8 mouse cellular contexts compared by ENCODE assay signal in the genomic region with DNA sequence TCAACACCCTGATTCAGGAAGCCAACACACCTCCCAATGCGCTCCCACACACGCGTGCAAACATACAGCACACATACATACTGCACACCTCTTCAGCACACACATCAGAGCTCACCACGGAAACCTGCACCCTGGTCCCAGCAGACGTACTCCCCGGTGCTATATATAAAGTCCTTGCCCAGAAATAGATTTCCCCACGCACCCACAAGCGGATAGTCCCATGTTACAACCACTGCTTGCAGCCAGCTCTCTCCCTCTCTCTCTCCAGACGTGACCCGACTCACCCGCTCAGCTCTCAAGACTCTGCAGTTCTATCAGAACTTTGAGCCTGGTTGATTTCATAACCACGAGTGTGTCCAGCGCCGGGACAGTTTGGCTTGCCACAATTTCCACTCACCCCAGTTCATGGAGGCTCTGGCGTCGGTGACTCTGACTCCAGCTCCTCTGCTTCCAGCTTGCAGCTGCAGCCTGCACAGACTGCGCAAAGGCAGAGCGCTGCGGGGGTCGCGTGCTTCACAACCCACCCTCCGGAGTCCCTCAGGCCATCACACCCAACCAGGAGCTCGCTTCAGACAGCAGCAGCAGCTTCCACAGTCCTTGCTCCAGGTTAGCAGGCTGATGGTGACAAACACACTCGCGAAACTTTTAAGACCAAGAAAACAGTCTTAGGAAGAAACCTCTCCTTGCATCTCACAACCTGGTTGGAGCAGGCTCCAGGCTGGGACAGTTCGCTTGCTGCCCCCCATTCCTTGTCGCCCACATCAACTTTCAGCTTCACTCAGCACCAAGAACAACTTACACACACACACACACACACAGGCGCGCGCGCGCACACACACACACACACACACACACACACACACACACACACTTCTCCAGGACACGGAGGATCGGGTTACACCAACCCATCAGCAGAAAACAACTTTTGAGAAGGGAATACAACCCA. TPM values are rescaled to one million over a fixed set of nuclear protein-coding genes. Genes with fewer than 3 reads are reported as not detected.
DNase-seq lines count a peak whose midpoint lies in the region; ATAC-seq lines count a peak whose summit lies in the region.

No protein-coding gene starts in this region.

- H3K4me1 ChIP-seq in forebrain, embryonic 14.5 days (ENCODE audit: control insufficient read depth, insufficient read depth, low read length) = no peaks in the 10 kb centered on the region; the same call in 1 of the 2 replicates
- H3K4me1 ChIP-seq in heart, embryonic 16.5 days (ENCODE audit: control insufficient read depth, insufficient read depth, low read length) = peaks cover 13% of the 10 kb centered on the region
- peaks cover 4% of the 10 kb centered on the region; the same call in 1 of the 2 replicates for H3K4me1 ChIP-seq in liver, embryonic 12.5 days

- H3K9ac ChIP-seq in forebrain, embryonic 14.5 days (ENCODE audit: low read length) = peak overlapping the region; percentile 54
- peak overlapping the region; percentile 95 for H3K9ac ChIP-seq in heart, embryonic 16.5 days (ENCODE audit: low read length)
- peak overlapping the region; percentile 54 for H3K9ac ChIP-seq in liver, embryonic 12.5 days

- no peaks in the 10 kb centered on the region for H3K9me3 ChIP-seq in forebrain, embryonic 14.5 days (replicated peaks; ENCODE audit: control insufficient read depth, low read length)
- H3K9me3 ChIP-seq in heart, embryonic 16.5 days (replicated peaks; ENCODE audit: control insufficient read depth, low read length) = no peaks in the 10 kb centered on the region
- no peaks in the 10 kb centered on the region for H3K9me3 ChIP-seq in liver, embryonic 12.5 days (replicated peaks)

- WGBS in forebrain, embryonic 14.5 days = 7% methylated on average over 34 of the region's 34 CpGs
- under 1% methylated on average over 34 of the region's 34 CpGs for WGBS in heart, embryonic 16.5 days
- WGBS in liver, embryonic 12.5 days (ENCODE audit: insufficient replicate concordance) = 8% methylated on average over 33 of the region's 34 CpGs

- peak; percentile 64 for DNase-seq in 3T3-L1 (ENCODE audit: low read depth, low spot score)
- DNase-seq in brain, adult 2 months (ENCODE audit: low read depth, low spot score) = peak; percentile 63
- peak; percentile 44 for DNase-seq in forebrain, embryonic 14.5 days (ENCODE audit: low spot score)
- peak; percentile 69 for DNase-seq in kidney, postnatal 14 days
- peak; percentile 69 for DNase-seq in neural tube, embryonic 10.5 days (ENCODE audit: extremely low spot score, low spot score)
- peak; percentile 45 for DNase-seq in urinary bladder, adult 2 months (ENCODE audit: low spot score)

- peak overlapping the region; percentile 48 for H3K4me3 ChIP-seq in forebrain, embryonic 14.5 days (ENCODE audit: low read depth, low read length)
- peak overlapping the region; percentile 89 for H3K4me3 ChIP-seq in heart, embryonic 16.5 days (ENCODE audit: low read length)
- peak overlapping the region; percentile 60 for H3K4me3 ChIP-seq in liver, embryonic 12.5 days

- no peaks in the 10 kb centered on the region for H3K27me3 ChIP-seq in forebrain, embryonic 14.5 days (replicated peaks; ENCODE audit: control insufficient read depth, insufficient read depth, low read length)
- H3K27me3 ChIP-seq in heart, embryonic 16.5 days (ENCODE audit: control insufficient read depth, insufficient read depth, low read length) = no peaks in the 10 kb centered on the region
- H3K27me3 ChIP-seq in liver, embryonic 12.5 days (replicated peaks) = peaks cover 17% of the 10 kb centered on the region

- no peak overlapping the region for H3K27ac ChIP-seq in forebrain, embryonic 14.5 days (ENCODE audit: low read depth, low read length)
- H3K27ac ChIP-seq in heart, embryonic 16.5 days (ENCODE audit: low read length) = peak overlapping the region; percentile 98
- peak overlapping the region; percentile 55 for H3K27ac ChIP-seq in liver, embryonic 12.5 days

- H3K36me3 ChIP-seq in forebrain, embryonic 14.5 days (ENCODE audit: control insufficient read depth, insufficient read depth, low read length) = no peaks in the 10 kb centered on the region
- H3K36me3 ChIP-seq in heart, embryonic 16.5 days (ENCODE audit: control insufficient read depth, insufficient read depth) = no peaks in the 10 kb centered on the region
- no peaks in the 10 kb centered on the region for H3K36me3 ChIP-seq in liver, embryonic 12.5 days

- ATAC-seq in forebrain, embryonic 14.5 days = peak; percentile 49
- ATAC-seq in heart, embryonic 16.5 days (replicated peaks; ENCODE audit: extremely low read depth, insufficient read depth, low FRiP score) = peak; percentile 34
- peak; percentile 21; the same call in 1 of the 2 replicates for ATAC-seq in liver, embryonic 12.5 days

- peak overlapping the region; percentile 72 for H3K4me2 ChIP-seq in forebrain, embryonic 14.5 days (ENCODE audit: low read length)
- peak overlapping the region; percentile 76 for H3K4me2 ChIP-seq in heart, embryonic 16.5 days (ENCODE audit: low read depth, low read length)
- peak overlapping the region; percentile 77 for H3K4me2 ChIP-seq in liver, embryonic 12.5 days

RNA-seq across cellular contexts. Expression of a gene that starts 1.2 kb away (rescaled TPM):
- polyA plus RNA-seq in forebrain, embryonic 14.5 days (2014; fragmentation: Nextera tagmentation; extraction: Ambion mirVana) = 5.9 and 7.5 TPM in 2 replicates
- 54.5 and 57.9 TPM in 2 replicates for polyA plus RNA-seq in heart, embryonic 16.5 days (2015; fragmentation: Nextera tagmentation; extraction: Ambion mirVana)
- 24.6 and 24.9 TPM in 2 replicates for polyA plus RNA-seq in liver, embryonic 12.5 days (2016; fragmentation: Nextera tagmentation; extraction: Ambion mirVana)
- 45.6 and 47.2 TPM in 2 replicates for polyA plus RNA-seq in urinary bladder, adult 2 months (2012; rRNA removed)
